Mouse (Mus musculus): ENCODE data around the gene Adamts4. TPM values are rescaled to one million over a fixed set of nuclear protein-coding genes. Genes with fewer than 3 reads are reported as not detected.
A peak's percentile ranks its signal among the peaks of the same experiment; 100 is the strongest.

Gene Adamts4
- polyA plus RNA-seq, 1 experiment: 29.8 TPM

GRCm38 (mm10) chr1:171232800-171233730 lies 17.2 kb upstream of the Adamts4 start:
- no peaks in the 10 kb centered on the region for H3K4me1 ChIP-seq (ENCODE audit: control insufficient read depth, insufficient read depth, low read length)
- DNase-seq: no peak
- no peak overlapping the region for H3K4me3 ChIP-seq (replicated peaks; ENCODE audit: insufficient read depth, low read depth, low read length)
- H3K27me3 ChIP-seq (ENCODE audit: control insufficient read depth, insufficient read depth, low read length): no peaks in the 10 kb centered on the region
- TF ChIP-seq CTCF (IDR thresholded peaks at IDR 0.05; ENCODE audit: borderline replicate concordance, insufficient read depth, low read depth, low read length) (no peak), POLR2A (IDR thresholded peaks at IDR 0.05; ENCODE audit: borderline replicate concordance, insufficient read depth, low read length) (no peak)
- no peak overlapping the region for H3K27ac ChIP-seq (ENCODE audit: insufficient read depth, low read length)
- 81% methylated on average over 12 of the region's 12 CpGs for WGBS

- H3K27me3 ChIP-seq (ENCODE audit: control insufficient read depth, insufficient read depth, low read length): no peaks in the 10 kb centered on the region
- no peak within 1 kb of the TSS for H3K27ac ChIP-seq (ENCODE audit: insufficient read depth, low read length)
- WGBS: 94% methylated on average over 14 of the region's 14 CpGs
- no peak for TF ChIP-seq POLR2A (IDR thresholded peaks at IDR 0.05; ENCODE audit: borderline replicate concordance, insufficient read depth, low read length)
- no peak for TF ChIP-seq CTCF (IDR thresholded peaks at IDR 0.05; ENCODE audit: borderline replicate concordance, insufficient read depth, low read depth, low read length)
- H3K4me3 ChIP-seq (replicated peaks; ENCODE audit: insufficient read depth, low read depth, low read length): no peak within 1 kb of the TSS
- H3K4me1 ChIP-seq (ENCODE audit: control insufficient read depth, insufficient read depth, low read length): no peaks in the 10 kb centered on the region
- no peak for DNase-seq
Measured at GRCm38 (mm10) chr1:171234126-171234525, 16.1 kb upstream of the Adamts4 start, which contains the start of gene Fcer1g. Gene Fcer1g, minus strand, starts transcription at chr1:171234365.

DNA sequence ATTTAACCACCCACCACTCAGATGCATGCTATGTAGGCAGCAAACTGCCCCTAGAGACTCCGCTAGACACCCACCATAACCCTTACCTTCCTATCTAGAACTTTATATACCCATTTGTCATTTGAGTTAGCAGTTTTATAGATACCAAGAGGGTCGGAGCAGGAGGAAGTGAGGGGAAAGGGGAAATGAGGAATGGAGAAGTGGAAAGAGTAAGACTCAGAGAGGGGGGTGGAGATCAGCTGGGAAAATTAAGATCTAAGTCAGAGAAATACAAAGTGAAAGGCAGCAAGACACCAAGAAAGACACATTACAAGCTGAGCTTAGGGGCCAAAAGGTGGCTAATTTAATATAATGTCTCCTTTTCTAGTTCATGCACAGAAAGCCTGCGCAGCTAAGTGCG lies 15.7 kb upstream of the Adamts4 start:
- H3K4me1 ChIP-seq (ENCODE audit: control insufficient read depth, insufficient read depth, low read length): no peaks in the 10 kb centered on the region
- no peak overlapping the region for H3K4me3 ChIP-seq (replicated peaks; ENCODE audit: insufficient read depth, low read depth, low read length)
- DNase-seq: no peak
- H3K27ac ChIP-seq (ENCODE audit: insufficient read depth, low read length): no peak overlapping the region
- no peaks in the 10 kb centered on the region for H3K27me3 ChIP-seq (ENCODE audit: control insufficient read depth, insufficient read depth, low read length)
- 96% methylated on average over 4 of the region's 4 CpGs for WGBS
- TF ChIP-seq POLR2A (IDR thresholded peaks at IDR 0.05; ENCODE audit: borderline replicate concordance, insufficient read depth, low read length): no peak
- TF ChIP-seq CTCF (IDR thresholded peaks at IDR 0.05; ENCODE audit: borderline replicate concordance, insufficient read depth, low read depth, low read length): no peak

GRCm38 (mm10) chr1:171235791-171236190 lies 14.4 kb upstream of the Adamts4 start:
- Histone ChIP-seq H3K4me3 (replicated peaks; ENCODE audit: insufficient read depth, low read depth, low read length) (no peak overlapping the region), H3K4me1 (ENCODE audit: control insufficient read depth, insufficient read depth, low read length) (no peaks in the 10 kb centered on the region), H3K27ac (ENCODE audit: insufficient read depth, low read length) (no peak overlapping the region), H3K27me3 (ENCODE audit: control insufficient read depth, insufficient read depth, low read length) (no peaks in the 10 kb centered on the region)
- DNase-seq: no peak
- TF ChIP-seq CTCF (IDR thresholded peaks at IDR 0.05; ENCODE audit: borderline replicate concordance, insufficient read depth, low read depth, low read length) (no peak), POLR2A (IDR thresholded peaks at IDR 0.05; ENCODE audit: borderline replicate concordance, insufficient read depth, low read length) (no peak)
- 69% methylated on average over 4 of the region's 4 CpGs for WGBS

- Histone ChIP-seq H3K4me1 (ENCODE audit: control insufficient read depth, insufficient read depth, low read length) (no peaks in the 10 kb centered on the region), H3K4me3 (replicated peaks; ENCODE audit: insufficient read depth, low read depth, low read length) (no peak overlapping the region), H3K27me3 (ENCODE audit: control insufficient read depth, insufficient read depth, low read length) (no peaks in the 10 kb centered on the region), H3K27ac (ENCODE audit: insufficient read depth, low read length) (no peak overlapping the region)
- DNase-seq: no peak
- TF ChIP-seq POLR2A (IDR thresholded peaks at IDR 0.05; ENCODE audit: borderline replicate concordance, insufficient read depth, low read length) (no peak), CTCF (IDR thresholded peaks at IDR 0.05; ENCODE audit: borderline replicate concordance, insufficient read depth, low read depth, low read length) (no peak)
- WGBS: 93% methylated on average over 6 of the region's 6 CpGs
Measured at GRCm38 (mm10) chr1:171237438-171237837, 12.8 kb upstream of the Adamts4 start.

- peak; percentile 69 for TF ChIP-seq CTCF (IDR thresholded peaks at IDR 0.05; ENCODE audit: borderline replicate concordance, insufficient read depth, low read depth, low read length)
- no peak for TF ChIP-seq POLR2A (IDR thresholded peaks at IDR 0.05; ENCODE audit: borderline replicate concordance, insufficient read depth, low read length)
- Histone ChIP-seq H3K27me3 (ENCODE audit: control insufficient read depth, insufficient read depth, low read length) (no peaks in the 10 kb centered on the region), H3K4me1 (ENCODE audit: control insufficient read depth, insufficient read depth, low read length) (no peaks in the 10 kb centered on the region), H3K27ac (ENCODE audit: insufficient read depth, low read length) (no peak overlapping the region), H3K4me3 (replicated peaks; ENCODE audit: insufficient read depth, low read depth, low read length) (no peak overlapping the region)
- DNase-seq: peak in 1 of 2 experiments; percentile 55
- 66% methylated on average over 14 of the region's 14 CpGs for WGBS
Measured at GRCm38 (mm10) chr1:171238463-171238862, 11.8 kb upstream of the Adamts4 start.

DNA sequence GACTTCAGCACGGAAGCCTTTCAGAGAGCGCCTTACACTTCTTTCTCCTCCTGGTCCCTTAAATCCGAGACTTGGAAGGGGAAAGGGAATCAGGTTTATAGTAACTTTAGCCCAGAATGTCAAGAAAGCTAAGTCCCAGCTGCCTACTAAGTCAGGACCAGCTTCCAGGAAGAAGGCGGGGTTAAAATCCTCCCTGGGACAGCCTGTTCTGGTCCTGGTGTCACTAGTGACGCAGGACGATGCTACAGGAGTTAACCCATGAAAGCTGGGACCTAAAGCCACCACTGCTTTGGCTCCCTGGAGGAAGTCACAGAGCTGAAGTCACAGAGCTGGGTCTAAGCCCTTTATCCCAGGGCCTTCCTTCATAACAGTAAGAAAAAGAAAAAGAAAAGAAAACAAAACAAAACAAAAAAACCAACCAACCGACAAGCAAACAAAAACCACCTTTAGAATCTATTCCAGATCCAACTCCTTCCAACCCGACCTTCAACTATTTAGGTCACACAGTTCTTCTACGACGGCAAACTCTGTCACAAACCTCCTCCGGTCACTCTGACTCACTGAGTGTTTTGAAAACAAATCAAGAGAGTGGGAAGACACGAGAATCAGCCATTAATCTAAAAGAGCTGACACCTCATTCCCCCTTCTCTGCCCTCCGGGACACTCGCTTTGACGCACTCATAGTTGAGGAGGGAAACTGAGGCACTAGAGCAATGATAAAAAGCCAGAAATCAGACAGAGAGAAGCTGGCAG lies 10.1 kb upstream of the Adamts4 start:
- WGBS: 68% methylated on average over 15 of the region's 15 CpGs
- no peak overlapping the region for H3K4me3 ChIP-seq (replicated peaks; ENCODE audit: insufficient read depth, low read depth, low read length)
- H3K27me3 ChIP-seq (ENCODE audit: control insufficient read depth, insufficient read depth, low read length): no peaks in the 10 kb centered on the region
- no peak for DNase-seq
- no peak for TF ChIP-seq POLR2A (IDR thresholded peaks at IDR 0.05; ENCODE audit: borderline replicate concordance, insufficient read depth, low read length)
- no peak for TF ChIP-seq CTCF (IDR thresholded peaks at IDR 0.05; ENCODE audit: borderline replicate concordance, insufficient read depth, low read depth, low read length)
- no peaks in the 10 kb centered on the region for H3K4me1 ChIP-seq (ENCODE audit: control insufficient read depth, insufficient read depth, low read length)
- H3K27ac ChIP-seq (ENCODE audit: insufficient read depth, low read length): no peak overlapping the region

Measured in cerebellum, adult 2 months (tissue).